Mouse (Mus musculus): ENCODE data around the gene Gm3336. TPM values are rescaled to one million over a fixed set of nuclear protein-coding genes. Genes with fewer than 3 reads are reported as not detected.
A peak's percentile ranks its signal among the peaks of the same experiment; 100 is the strongest.

The Gm3336 gene
- polyA plus RNA-seq, 1 experiment from 2014 or later: 2.0 TPM

GRCm38 (mm10) chr8:70760775-70761406 lies 42.5 kb downstream of the Gm3336 start, which contains the start of gene Mpv17l2:
Gene Mpv17l2, minus strand, starts transcription at chr8:70760946.
- ATAC-seq (ENCODE audit: insufficient read depth, low FRiP score): peak; percentile 94
- WGBS: under 1% methylated on average over 55 of the region's 55 CpGs

DNA sequence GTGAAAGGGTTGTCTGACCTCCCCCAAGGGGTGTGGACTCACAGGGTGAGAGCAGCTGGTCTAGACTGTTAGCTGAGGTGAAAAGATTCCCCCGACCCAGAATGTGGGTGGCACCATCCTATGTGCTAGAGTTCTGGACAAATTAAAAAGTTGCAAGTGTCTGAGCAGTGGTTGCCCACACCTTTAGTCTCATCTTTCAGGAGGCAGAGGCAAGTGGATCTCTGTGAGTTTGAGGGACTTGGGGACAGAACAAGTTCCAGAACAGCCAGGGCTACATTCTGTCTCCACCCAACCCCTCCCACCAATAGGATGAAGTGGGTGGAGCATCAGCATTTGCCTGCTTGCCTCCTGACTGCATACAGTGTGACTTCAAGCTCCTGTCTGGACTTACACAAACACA lies 43.8 kb downstream of the Gm3336 start:
- Histone ChIP-seq H3K27ac (ENCODE audit: low read length) (peak overlapping the region; percentile 83; the same call in 1 of the 2 replicates), H3K4me1 (ENCODE audit: control insufficient read depth, insufficient read depth, low read length) (peaks cover 46% of the 10 kb centered on the region), H3K4me3 (replicated peaks; ENCODE audit: low read length) (no peak overlapping the region), H3K4me2 (ENCODE audit: low read depth, low read length) (no peak overlapping the region), H3K9ac (ENCODE audit: low read length) (no peak overlapping the region), H3K9me3 (replicated peaks; ENCODE audit: control insufficient read depth, low read length) (no peaks in the 10 kb centered on the region), H3K27me3 (ENCODE audit: control insufficient read depth, insufficient read depth, low read length) (no peaks in the 10 kb centered on the region), H3K36me3 (ENCODE audit: control insufficient read depth, insufficient read depth, low read length) (no peaks in the 10 kb centered on the region)
- 60% methylated on average over 1 of the region's 1 CpGs for WGBS
- no peak for ATAC-seq (ENCODE audit: insufficient read depth, low FRiP score)

More at GRCm38 (mm10) chr8:70760775-70761406, 42.5 kb downstream of the Gm3336 start, which contains the start of gene Mpv17l2:
- H3K4me3 ChIP-seq (replicated peaks; ENCODE audit: low read length): peak within 1 kb of the TSS; percentile 60
- peak within 1 kb of the TSS; percentile 80 for H3K9ac ChIP-seq (ENCODE audit: low read length)
- H3K27me3 ChIP-seq (ENCODE audit: control insufficient read depth, insufficient read depth, low read length): no peaks in the 10 kb centered on the region
- H3K36me3 ChIP-seq (ENCODE audit: control insufficient read depth, insufficient read depth, low read length): peaks cover 7% of the 10 kb centered on the region; the same call in 1 of the 2 replicates
- peaks cover 37% of the 10 kb centered on the region for H3K4me1 ChIP-seq (ENCODE audit: control insufficient read depth, insufficient read depth, low read length)
- peak within 1 kb of the TSS; percentile 83 for H3K27ac ChIP-seq (ENCODE audit: low read length)
- H3K4me2 ChIP-seq (ENCODE audit: low read depth, low read length): peak within 1 kb of the TSS; percentile 89
- H3K9me3 ChIP-seq (replicated peaks; ENCODE audit: control insufficient read depth, low read length): no peaks in the 10 kb centered on the region

DNA sequence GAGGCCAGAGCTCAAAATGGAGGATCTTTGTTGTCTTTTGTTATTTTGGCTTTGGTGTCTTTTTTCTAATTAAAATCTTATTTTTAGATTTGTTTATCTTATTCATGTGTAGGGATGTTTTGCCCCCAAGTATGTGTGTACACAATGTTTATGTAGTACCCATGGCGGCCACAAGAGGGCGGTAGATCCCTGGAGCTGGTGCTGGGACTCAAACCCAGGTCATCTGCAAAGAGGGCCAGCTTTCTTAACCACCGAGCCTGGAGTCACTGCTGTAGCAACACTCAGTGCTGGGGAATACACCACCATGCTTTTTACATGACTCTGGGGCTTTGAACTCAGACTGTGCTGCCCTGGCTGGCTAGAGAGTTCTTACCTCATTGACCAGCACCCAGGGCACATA lies 45.0 kb downstream of the Gm3336 start:
- H3K9ac ChIP-seq (ENCODE audit: low read length): no peak overlapping the region
- no peak overlapping the region for H3K4me3 ChIP-seq (replicated peaks; ENCODE audit: low read length)
- no peaks in the 10 kb centered on the region for H3K9me3 ChIP-seq (replicated peaks; ENCODE audit: control insufficient read depth, low read length)
- peaks cover 47% of the 10 kb centered on the region for H3K4me1 ChIP-seq (ENCODE audit: control insufficient read depth, insufficient read depth, low read length)
- H3K36me3 ChIP-seq (ENCODE audit: control insufficient read depth, insufficient read depth, low read length): peaks cover 6% of the 10 kb centered on the region; the same call in 1 of the 2 replicates
- H3K27me3 ChIP-seq (ENCODE audit: control insufficient read depth, insufficient read depth, low read length): no peaks in the 10 kb centered on the region
- peak overlapping the region; percentile 74 for H3K27ac ChIP-seq (ENCODE audit: low read length)
- ATAC-seq (ENCODE audit: insufficient read depth, low FRiP score): no peak
- H3K4me2 ChIP-seq (ENCODE audit: low read depth, low read length): 0 out of 2 replicates have a peak overlapping the region, but pooled peaks have one; percentile 20
- WGBS: 2% methylated on average over 3 of the region's 3 CpGs

GRCm38 (mm10) chr8:70764026-70764425 lies 45.7 kb downstream of the Gm3336 start:
- ATAC-seq (ENCODE audit: insufficient read depth, low FRiP score): peak; percentile 23; the same call in 1 of the 2 replicates
- peak overlapping the region; percentile 59; the same call in 1 of the 2 replicates for H3K4me3 ChIP-seq (replicated peaks; ENCODE audit: low read length)
- peak overlapping the region; percentile 90 for H3K27ac ChIP-seq (ENCODE audit: low read length)

GRCm38 (mm10) chr8:70764676-70765075 lies 46.3 kb downstream of the Gm3336 start:
- Histone ChIP-seq H3K9me3 (replicated peaks; ENCODE audit: control insufficient read depth, low read length) (no peaks in the 10 kb centered on the region), H3K4me1 (ENCODE audit: control insufficient read depth, insufficient read depth, low read length) (peaks cover 43% of the 10 kb centered on the region), H3K4me2 (ENCODE audit: low read depth, low read length) (peak overlapping the region; percentile 95), H3K4me3 (replicated peaks; ENCODE audit: low read length) (peak overlapping the region; percentile 59), H3K27me3 (ENCODE audit: control insufficient read depth, insufficient read depth, low read length) (no peaks in the 10 kb centered on the region), H3K27ac (ENCODE audit: low read length) (peak overlapping the region; percentile 90), H3K36me3 (ENCODE audit: control insufficient read depth, insufficient read depth, low read length) (peaks cover 18% of the 10 kb centered on the region), H3K9ac (ENCODE audit: low read length) (peak overlapping the region; percentile 31)
- ATAC-seq (ENCODE audit: insufficient read depth, low FRiP score): no peak
- WGBS: 83% methylated on average over 13 of the region's 13 CpGs

More at GRCm38 (mm10) chr8:70764026-70764425, 45.7 kb downstream of the Gm3336 start:
- H3K4me2 ChIP-seq (ENCODE audit: low read depth, low read length): 0 out of 2 replicates have a peak overlapping the region, but pooled peaks have one; percentile 95
- H3K9me3 ChIP-seq (replicated peaks; ENCODE audit: control insufficient read depth, low read length): no peaks in the 10 kb centered on the region
- peaks cover 13% of the 10 kb centered on the region for H3K36me3 ChIP-seq (ENCODE audit: control insufficient read depth, insufficient read depth, low read length)
- H3K27me3 ChIP-seq (ENCODE audit: control insufficient read depth, insufficient read depth, low read length): no peaks in the 10 kb centered on the region
- WGBS: 64% methylated on average over 8 of the region's 8 CpGs
- H3K9ac ChIP-seq (ENCODE audit: low read length): 0 out of 2 replicates have a peak overlapping the region, but pooled peaks have one; percentile 35
- H3K4me1 ChIP-seq (ENCODE audit: control insufficient read depth, insufficient read depth, low read length): peaks cover 45% of the 10 kb centered on the region

DNA sequence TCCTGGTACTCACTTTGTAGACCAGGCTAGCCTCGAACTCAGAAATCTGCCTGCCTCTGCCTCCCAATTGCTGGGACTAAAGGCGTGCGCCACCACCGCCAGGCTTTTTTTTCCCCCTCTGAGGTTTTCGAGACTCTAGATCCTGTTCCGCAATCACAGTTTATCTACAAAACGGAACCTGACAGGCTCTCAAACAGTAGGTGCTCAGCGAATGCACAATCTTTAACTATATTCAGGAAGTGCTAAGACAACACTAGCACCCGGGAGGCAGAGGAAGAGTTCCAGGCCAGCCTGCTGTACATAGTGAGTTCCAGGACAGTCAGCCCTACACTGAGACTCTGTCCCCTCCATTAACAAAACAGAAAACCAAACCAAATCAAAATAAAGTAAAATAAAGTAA lies 47.0 kb downstream of the Gm3336 start:
- peak overlapping the region; percentile 59 for H3K4me3 ChIP-seq (replicated peaks; ENCODE audit: low read length)
- no peaks in the 10 kb centered on the region for H3K9me3 ChIP-seq (replicated peaks; ENCODE audit: control insufficient read depth, low read length)
- 65% methylated on average over 9 of the region's 9 CpGs for WGBS
- H3K36me3 ChIP-seq (ENCODE audit: control insufficient read depth, insufficient read depth, low read length): peaks cover 24% of the 10 kb centered on the region
- H3K27me3 ChIP-seq (ENCODE audit: control insufficient read depth, insufficient read depth, low read length): no peaks in the 10 kb centered on the region
- peak overlapping the region; percentile 95 for H3K4me2 ChIP-seq (ENCODE audit: low read depth, low read length)
- H3K4me1 ChIP-seq (ENCODE audit: control insufficient read depth, insufficient read depth, low read length): peaks cover 40% of the 10 kb centered on the region
- H3K9ac ChIP-seq (ENCODE audit: low read length): peak overlapping the region; percentile 80
- no peak for ATAC-seq (ENCODE audit: insufficient read depth, low FRiP score)
- H3K27ac ChIP-seq (ENCODE audit: low read length): peak overlapping the region; percentile 90

GRCm38 (mm10) chr8:70765838-70766570 lies 47.7 kb downstream of the Gm3336 start:
- Histone ChIP-seq H3K27me3 (ENCODE audit: control insufficient read depth, insufficient read depth, low read length) (no peaks in the 10 kb centered on the region), H3K9ac (ENCODE audit: low read length) (peak overlapping the region; percentile 80), H3K9me3 (replicated peaks; ENCODE audit: control insufficient read depth, low read length) (no peaks in the 10 kb centered on the region), H3K4me1 (ENCODE audit: control insufficient read depth, insufficient read depth, low read length) (peaks cover 40% of the 10 kb centered on the region), H3K36me3 (ENCODE audit: control insufficient read depth, insufficient read depth, low read length) (peaks cover 27% of the 10 kb centered on the region), H3K4me2 (ENCODE audit: low read depth, low read length) (peak overlapping the region; percentile 95), H3K4me3 (replicated peaks; ENCODE audit: low read length) (peak overlapping the region; percentile 59), H3K27ac (ENCODE audit: low read length) (peak overlapping the region; percentile 90)
- ATAC-seq (ENCODE audit: insufficient read depth, low FRiP score): no peak
- WGBS: 1% methylated on average over 34 of the region's 34 CpGs

DNA sequence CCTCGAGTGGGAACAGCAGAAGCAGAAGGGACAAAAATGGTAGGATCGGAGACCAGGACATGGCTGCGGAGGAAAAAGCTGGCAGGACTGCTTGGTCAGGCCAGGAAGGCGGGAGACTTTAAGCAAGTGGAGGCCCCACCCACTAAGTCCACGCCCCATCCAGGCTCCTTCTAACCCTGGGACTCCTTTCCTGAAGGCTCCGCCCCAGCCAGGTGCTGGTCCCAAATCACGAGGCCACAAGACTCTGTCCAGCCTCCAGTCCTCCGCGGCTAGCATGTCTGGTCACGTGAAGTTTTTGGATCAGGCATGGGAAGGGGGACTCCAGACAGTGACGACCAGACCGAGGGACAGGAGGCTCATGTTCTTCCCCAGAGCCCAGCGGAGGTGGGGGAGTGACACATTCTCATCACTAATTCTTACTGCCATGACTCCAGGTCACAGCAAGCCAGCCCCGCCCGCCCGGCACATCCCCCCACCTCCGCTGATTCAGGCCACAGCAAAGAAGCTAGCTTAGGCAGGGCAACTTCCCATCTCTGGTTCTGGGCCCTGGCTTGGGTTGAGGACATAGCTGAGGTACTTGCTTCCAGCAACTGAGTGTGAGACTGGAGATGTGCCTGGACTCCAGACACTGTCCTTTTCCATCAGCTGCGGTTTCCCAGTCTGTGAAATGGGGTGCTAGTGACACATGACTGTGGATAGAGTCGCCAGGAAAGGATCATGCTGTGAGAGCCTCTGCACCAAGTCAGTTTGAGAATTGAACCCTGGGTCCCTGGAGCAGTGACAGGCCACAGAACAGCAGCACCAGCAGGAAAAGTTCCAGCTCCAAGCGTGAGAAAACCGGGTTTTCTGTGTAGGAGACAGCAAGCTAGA lies 48.5 kb downstream of the Gm3336 start:
- Histone ChIP-seq H3K9me3 (replicated peaks; ENCODE audit: control insufficient read depth, low read length) (no peaks in the 10 kb centered on the region), H3K27ac (ENCODE audit: low read length) (peak overlapping the region; percentile 90), H3K27me3 (ENCODE audit: control insufficient read depth, insufficient read depth, low read length) (no peaks in the 10 kb centered on the region), H3K9ac (ENCODE audit: low read length) (peak overlapping the region; percentile 80), H3K4me3 (replicated peaks; ENCODE audit: low read length) (peak overlapping the region; percentile 59), H3K36me3 (ENCODE audit: control insufficient read depth, insufficient read depth, low read length) (peaks cover 35% of the 10 kb centered on the region), H3K4me1 (ENCODE audit: control insufficient read depth, insufficient read depth, low read length) (peaks cover 34% of the 10 kb centered on the region), H3K4me2 (ENCODE audit: low read depth, low read length) (peak overlapping the region; percentile 95)
- 10% methylated on average over 21 of the region's 21 CpGs for WGBS
- ATAC-seq (ENCODE audit: insufficient read depth, low FRiP score): peak; percentile 74

Measured in stomach, embryonic 16.5 days (tissue).